Mouse (Mus musculus) mammary gland, adult 2 months (tissue): ENCODE results near the gene Olfr1141. TPM values are rescaled to one million over a fixed set of nuclear protein-coding genes. Genes with fewer than 3 reads are reported as not detected.

Experiments
- polyA plus RNA-seq: library from polyadenylated mRNA; depleted of rRNA; stranded (reverse); fragments of >200 nt; gene quantifications from 2 replicates; pipeline ENCODE4 v1.2.3, GENCODE M21; 2012; ENCODE audit warnings: low replicate concordance; rRNA removed

Gene Olfr1141
- polyA plus RNA-seq, result not detected in 2 replicates

GRCm38 (mm10) chr2:87753891-87754290, at the start of gene Olfr1141:
Gene Olfr1141 (minus strand): TSS chr2:87753991.

DNA sequence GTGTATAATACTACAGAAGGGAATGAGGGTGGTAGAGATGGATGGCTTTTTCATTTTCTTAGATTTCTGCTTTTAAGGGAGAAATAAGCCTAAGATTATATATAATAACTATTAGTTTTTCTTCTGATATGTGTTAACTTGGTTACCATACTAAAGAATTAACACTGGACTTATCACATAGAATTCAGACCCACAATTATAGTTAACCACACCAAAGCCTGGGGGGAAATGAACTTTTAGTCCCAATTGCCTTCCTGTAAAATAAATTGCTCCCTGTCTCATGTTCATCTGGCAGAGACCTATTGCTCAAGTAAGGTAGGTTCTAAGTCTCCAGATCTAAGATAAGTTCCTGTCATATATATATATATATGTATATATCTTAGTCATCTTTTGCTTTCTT, 46.5 kb upstream of the Olfr1141 start, which contains the start of gene Olfr1143:
Gene Olfr1143 (plus strand): TSS at position 301 of the 400 bp plus-strand sequence.

DNA sequence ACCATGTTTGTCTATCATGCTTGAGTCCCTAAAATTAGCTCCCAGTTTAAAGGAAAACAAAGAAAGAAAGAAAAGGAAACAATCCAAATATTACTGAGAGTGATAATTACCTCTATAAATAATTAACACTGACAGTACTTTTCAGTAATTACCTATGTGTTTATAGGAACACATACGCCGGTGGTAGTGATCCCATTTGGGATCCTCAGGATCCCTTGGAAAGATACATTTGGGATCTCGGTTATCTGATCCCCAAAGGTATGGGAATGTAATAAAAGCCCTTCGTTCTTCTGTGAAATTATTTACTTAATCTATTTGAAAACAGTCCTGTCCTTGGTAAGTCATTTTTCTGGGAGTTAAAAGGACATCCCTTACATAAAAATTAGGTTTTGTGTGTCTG, 25.4 kb upstream of the Olfr1141 start, which contains the start of gene Olfr152:
Gene Olfr152 (plus strand): TSS at position 301 of the 400 bp plus-strand sequence.

GRCm38 (mm10) chr2:87743452-87743851, 10.3 kb downstream of the Olfr1141 start, which contains the start of gene Olfr1140:
Gene Olfr1140 (plus strand): TSS chr2:87743752.

GRCm38 (mm10) chr2:87739878-87740277, 13.9 kb downstream of the Olfr1141 start, which contains the start of gene Olfr1138:
Gene Olfr1138 (minus strand): TSS chr2:87739978.

DNA sequence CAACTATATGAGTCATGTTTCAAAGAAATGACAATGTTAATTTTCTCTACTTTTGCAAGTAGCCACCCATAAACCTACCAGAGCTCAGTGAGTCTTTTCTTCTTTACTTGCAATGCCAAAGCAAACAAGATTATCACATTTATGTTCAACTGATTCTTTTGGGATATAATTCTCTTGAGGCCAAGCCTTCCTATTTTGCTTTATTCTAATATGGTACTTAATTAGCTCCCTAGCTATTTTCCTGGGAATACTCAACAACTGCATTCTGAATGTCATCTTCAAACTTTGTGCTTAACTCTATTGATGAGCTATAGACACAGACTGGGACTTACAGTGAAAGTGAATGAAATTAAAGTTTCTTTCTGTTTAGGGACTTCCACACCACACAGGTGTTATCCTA, 40.7 kb downstream of the Olfr1141 start, which contains the start of gene Olfr1137:
Gene Olfr1137 (minus strand): TSS at position 101 of the 400 bp plus-strand sequence.

Other genes starting within 250 kb of the Olfr1141 start
- gene Pramel6, start 247.4 kb downstream of the Olfr1141 start, polyA plus RNA-seq, result not detected in 2 replicates
- not detected in 2 replicates for gene Olfr153, start 222.2 kb downstream of the Olfr1141 start, polyA plus RNA-seq
- not detected in 2 replicates for gene Olfr1128, start 208.4 kb downstream of the Olfr1141 start, polyA plus RNA-seq
- gene Olfr1129, start 180.1 kb downstream of the Olfr1141 start, polyA plus RNA-seq, result not detected in 2 replicates
- gene Olfr1130, start 147.8 kb downstream of the Olfr1141 start, polyA plus RNA-seq, result not detected in 2 replicates
- gene Olfr1131, start 126.9 kb downstream of the Olfr1141 start, polyA plus RNA-seq, result not detected in 2 replicates
- not detected in 2 replicates for gene Olfr1132, start 116.5 kb downstream of the Olfr1141 start, polyA plus RNA-seq
- not detected in 2 replicates for gene Olfr1133, start 106.6 kb downstream of the Olfr1141 start, polyA plus RNA-seq
- not detected in 2 replicates for gene Olfr1134, start 95.5 kb downstream of the Olfr1141 start, polyA plus RNA-seq
- not detected in 2 replicates for gene Olfr1135, start 80.3 kb downstream of the Olfr1141 start, polyA plus RNA-seq
- gene Olfr1136, start 60.0 kb downstream of the Olfr1141 start, polyA plus RNA-seq, result not detected in 2 replicates
- not detected in 2 replicates for gene Olfr1137, start 40.8 kb downstream of the Olfr1141 start, polyA plus RNA-seq
- gene Olfr1138, start 14.0 kb downstream of the Olfr1141 start, polyA plus RNA-seq, result not detected in 2 replicates
- not detected in 2 replicates for gene Olfr1140, start 10.2 kb downstream of the Olfr1141 start, polyA plus RNA-seq
- not detected in 2 replicates for gene Olfr152, start 25.5 kb upstream of the Olfr1141 start, polyA plus RNA-seq
- not detected in 2 replicates for gene Olfr1143, start 46.6 kb upstream of the Olfr1141 start, polyA plus RNA-seq
- gene Olfr1145, start 55.8 kb upstream of the Olfr1141 start, polyA plus RNA-seq, result not detected in 2 replicates
- not detected in 2 replicates for gene Olfr1148, start 76.5 kb upstream of the Olfr1141 start, polyA plus RNA-seq
- gene Olfr1150-ps1, start 90.0 kb upstream of the Olfr1141 start, polyA plus RNA-seq, result not detected in 2 replicates
- gene Olfr1151, start 101.9 kb upstream of the Olfr1141 start, polyA plus RNA-seq, result not detected in 2 replicates
- not detected in 2 replicates for gene Olfr1152, start 112.5 kb upstream of the Olfr1141 start, polyA plus RNA-seq
- gene Olfr1153, start 141.0 kb upstream of the Olfr1141 start, polyA plus RNA-seq, result not detected in 2 replicates
- not detected in 2 replicates for gene Olfr1154, start 151.2 kb upstream of the Olfr1141 start, polyA plus RNA-seq
- gene Olfr1155, start 191.1 kb upstream of the Olfr1141 start, polyA plus RNA-seq, result not detected in 2 replicates
- not detected in 2 replicates for gene Olfr1156, start 199.1 kb upstream of the Olfr1141 start, polyA plus RNA-seq
- gene Olfr1157, start 214.3 kb upstream of the Olfr1141 start, polyA plus RNA-seq, result not detected in 2 replicates
- not detected in 2 replicates for gene Olfr74, start 220.7 kb upstream of the Olfr1141 start, polyA plus RNA-seq
- gene Olfr1158, start 236.1 kb upstream of the Olfr1141 start, polyA plus RNA-seq, result not detected in 2 replicates